29 mouse cellular contexts compared by ENCODE assay signal in the genomic region with DNA sequence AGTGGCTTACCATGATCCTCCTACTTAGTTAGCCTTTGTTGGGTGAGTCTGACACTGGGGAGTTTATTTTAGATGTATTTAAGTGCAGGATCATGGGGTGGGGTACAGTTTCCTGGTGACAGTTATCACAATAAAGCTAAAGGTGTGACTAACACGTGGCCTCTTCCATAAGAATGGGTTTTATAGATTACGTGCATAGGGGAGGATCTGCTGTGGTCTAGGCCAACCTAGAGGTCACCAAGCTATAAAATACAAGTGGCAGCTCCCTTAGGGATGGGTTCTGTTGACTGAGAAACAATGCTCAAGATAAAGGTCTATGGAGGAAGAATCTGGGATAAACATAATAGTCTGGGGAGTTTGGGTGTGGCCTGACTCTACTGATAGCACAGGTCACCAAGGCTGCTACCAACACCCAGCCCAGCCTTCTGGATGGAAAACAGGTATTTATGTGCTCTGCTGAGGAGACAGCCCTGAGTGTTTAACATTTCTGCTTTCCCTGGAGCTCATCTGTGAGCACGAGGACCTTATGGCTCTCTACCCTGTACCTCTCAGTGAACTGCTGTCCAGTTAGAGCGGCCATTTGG. TPM values are rescaled to one million over a fixed set of nuclear protein-coding genes. Genes with fewer than 3 reads are reported as not detected.
"Had no signal": no experiment of that assay in that cellular context is flagged by ENCODE, and none has a peak within 500 bp of the region (broad histone marks: within the 10 kb centered on the region; RNA-seq: fewer than 3 reads in every experiment).

No protein-coding gene starts in this region.

- DNase-seq: cerebellum, adult 8-10 months; cerebellum, adult 9-10 months; cerebellum, adult 9-11 months; cerebellum, postnatal 10 days; cerebellum, postnatal 14 days; cerebellum, postnatal 25 days; cerebellum, postnatal 36 days; embryo, embryonic 11 days; forebrain, postnatal 0 days; gastrocnemius, adult 2 months; gastrocnemius, postnatal 10 days; gastrocnemius, postnatal 14 days; gastrocnemius, postnatal 25 days; gastrocnemius, postnatal 36 days; heart, adult 11 months; heart, adult 18-20 months; heart, adult 2 months had no signal

- H3K4me2 ChIP-seq: embryonic facial prominence, embryonic 12.5 days; embryonic facial prominence, embryonic 13.5 days; embryonic facial prominence, embryonic 15.5 days; forebrain, embryonic 12.5 days; forebrain, embryonic 13.5 days; forebrain, embryonic 15.5 days had no signal

- H3K27me3 ChIP-seq: embryonic facial prominence, embryonic 12.5 days; embryonic facial prominence, embryonic 13.5 days; embryonic facial prominence, embryonic 15.5 days; forebrain, embryonic 12.5 days; forebrain, embryonic 13.5 days; forebrain, embryonic 15.5 days had no signal

- H3K27ac ChIP-seq: embryonic facial prominence, embryonic 10.5 days; embryonic facial prominence, embryonic 12.5 days; embryonic facial prominence, embryonic 13.5 days; embryonic facial prominence, embryonic 15.5 days; forebrain, embryonic 10.5 days; forebrain, embryonic 12.5 days; forebrain, embryonic 13.5 days; forebrain, embryonic 15.5 days; gastrocnemius, adult 2 months; heart, adult 2 months had no signal

- ATAC-seq: forebrain, embryonic 13.5 days; forebrain, embryonic 14.5 days; forebrain, embryonic 15.5 days; forebrain, embryonic 16.5 days; forebrain, postnatal 0 days had no signal

- H3K9ac ChIP-seq: embryonic facial prominence, embryonic 12.5 days; embryonic facial prominence, embryonic 13.5 days; embryonic facial prominence, embryonic 15.5 days; forebrain, embryonic 12.5 days; forebrain, embryonic 13.5 days; forebrain, embryonic 15.5 days; forebrain, postnatal 0 days had no signal

- H3K9me3 ChIP-seq: embryonic facial prominence, embryonic 10.5 days; embryonic facial prominence, embryonic 12.5 days; embryonic facial prominence, embryonic 13.5 days; embryonic facial prominence, embryonic 15.5 days; forebrain, embryonic 10.5 days; forebrain, embryonic 12.5 days; forebrain, embryonic 13.5 days; forebrain, embryonic 15.5 days had no signal

- H3K4me1 ChIP-seq: embryonic facial prominence, embryonic 10.5 days; embryonic facial prominence, embryonic 12.5 days; embryonic facial prominence, embryonic 13.5 days; embryonic facial prominence, embryonic 15.5 days; forebrain, embryonic 10.5 days; forebrain, embryonic 12.5 days; forebrain, embryonic 13.5 days; forebrain, embryonic 15.5 days had no signal

- H3K36me3 ChIP-seq: embryonic facial prominence, embryonic 10.5 days; embryonic facial prominence, embryonic 12.5 days; embryonic facial prominence, embryonic 13.5 days; embryonic facial prominence, embryonic 15.5 days; forebrain, embryonic 10.5 days; forebrain, embryonic 12.5 days; forebrain, embryonic 15.5 days had no signal

- H3K4me3 ChIP-seq: embryonic facial prominence, embryonic 10.5 days; embryonic facial prominence, embryonic 12.5 days; embryonic facial prominence, embryonic 13.5 days; embryonic facial prominence, embryonic 15.5 days; erythroblast, embryonic 14.5 days; forebrain, embryonic 10.5 days; forebrain, embryonic 12.5 days; forebrain, embryonic 13.5 days; forebrain, embryonic 15.5 days; gastrocnemius, adult 2 months; heart, adult 2 months had no signal

RNA-seq across cellular contexts. Expression of a gene that starts 9.7 kb away (rescaled TPM):
- polyA plus RNA-seq: embryonic facial prominence, embryonic 10.5 days; forebrain, embryonic 11.5 days; forebrain, embryonic 12.5 days; forebrain, embryonic 14.5 days; forebrain, embryonic 16.5 days had no signal

RNA-seq across cellular contexts. Expression of a gene that starts 23.4 kb away (rescaled TPM):
- polyA plus RNA-seq: embryonic facial prominence, embryonic 10.5 days; embryonic facial prominence, embryonic 13.5 days; erythroblast, embryonic 14.5 days; forebrain, embryonic 10.5 days; forebrain, embryonic 11.5 days; forebrain, embryonic 12.5 days; forebrain, embryonic 13.5 days; forebrain, embryonic 14.5 days; forebrain, embryonic 16.5 days had no signal
